Mouse (Mus musculus) heart, postnatal 14 days (tissue): ENCODE data around the gene Tmed8. TPM values are rescaled to one million over a fixed set of nuclear protein-coding genes. Genes with fewer than 3 reads are reported as not detected.
"Not testable (repeated sequence)": the region's sequence is repeated elsewhere in the genome, so short reads cannot be mapped to it uniquely, and the experiment has no call there.

Experiments
- DNase-seq, 2 experiments: peaks; one replicate each; pipeline ENCODE4 v3.0.0; 2021 to 2022
- intact Hi-C: fragments of 180-260 bp; cut with DNase I; formaldehyde crosslinking; loops from one replicate; pipeline ENCODE4 v1.15.1; 2025
- total RNA-seq, 2 experiments: library from RNA; stranded (reverse); gene quantifications; 2 replicates each; pipeline ENCODE4 v1.2.3; 2021

The Tmed8 gene
- total RNA-seq, 2 experiments from 2014 or later = 5.4 to 6.0 TPM

- DNase-seq = no peak
- intact Hi-C loops = no loop called here
Observed at GRCm38 (mm10) chr12:87175194-87175946, 24.9 kb downstream of the Tmed8 start.

GRCm38 (mm10) chr12:87160815-87161214, 39.4 kb downstream of the Tmed8 start:
- intact Hi-C loops = no loop called here
- no peak for DNase-seq

- intact Hi-C loops = no loop called here
- DNase-seq = no peak
Observed at GRCm38 (mm10) chr12:87160310-87160709, 39.9 kb downstream of the Tmed8 start.

- intact Hi-C loops = no loop called here
- DNase-seq = no peak
Observed at GRCm38 (mm10) chr12:87158099-87158498, 42.2 kb downstream of the Tmed8 start.

- DNase-seq = no peak
- intact Hi-C loops = no loop called here
Observed at GRCm38 (mm10) chr12:87157361-87157760, 42.9 kb downstream of the Tmed8 start.

DNA sequence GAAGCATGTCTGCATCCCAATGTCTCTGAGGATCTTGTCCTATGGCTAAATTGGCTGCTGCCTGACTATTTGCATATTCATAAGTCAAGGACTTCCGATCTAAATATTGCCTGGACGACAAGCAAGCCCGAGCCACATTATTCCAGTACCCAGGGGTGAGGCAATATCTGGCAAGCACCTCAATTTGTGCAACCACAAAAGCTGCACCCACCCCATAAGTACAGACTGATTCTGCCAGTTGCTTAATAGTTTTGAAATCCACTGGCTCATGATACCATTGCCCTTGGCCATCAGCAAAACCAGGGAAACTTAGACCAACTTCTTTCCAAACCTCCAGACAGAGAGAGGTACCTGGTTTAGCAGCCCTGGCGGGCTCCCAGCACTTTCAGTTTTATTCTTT, 45.8 kb downstream of the Tmed8 start:
- intact Hi-C loops, DNase-seq: not testable (repeated sequence)

GRCm38 (mm10) chr12:87149471-87149870, 50.8 kb downstream of the Tmed8 start:
- intact Hi-C loops = loop anchor here (5.0 kb wide), 2 partner anchors 48 to 118 kb away; partner anchors contain the start of genes Ahsa1, Samd15 and Vipas39
- DNase-seq = no peak

- intact Hi-C loops = loop anchor here (5.0 kb wide), 2 partner anchors 49 to 119 kb away; partner anchors contain the start of genes Ahsa1, Samd15 and Vipas39
- DNase-seq = no peak
Observed at GRCm38 (mm10) chr12:87148136-87148535, 52.1 kb downstream of the Tmed8 start.

DNA sequence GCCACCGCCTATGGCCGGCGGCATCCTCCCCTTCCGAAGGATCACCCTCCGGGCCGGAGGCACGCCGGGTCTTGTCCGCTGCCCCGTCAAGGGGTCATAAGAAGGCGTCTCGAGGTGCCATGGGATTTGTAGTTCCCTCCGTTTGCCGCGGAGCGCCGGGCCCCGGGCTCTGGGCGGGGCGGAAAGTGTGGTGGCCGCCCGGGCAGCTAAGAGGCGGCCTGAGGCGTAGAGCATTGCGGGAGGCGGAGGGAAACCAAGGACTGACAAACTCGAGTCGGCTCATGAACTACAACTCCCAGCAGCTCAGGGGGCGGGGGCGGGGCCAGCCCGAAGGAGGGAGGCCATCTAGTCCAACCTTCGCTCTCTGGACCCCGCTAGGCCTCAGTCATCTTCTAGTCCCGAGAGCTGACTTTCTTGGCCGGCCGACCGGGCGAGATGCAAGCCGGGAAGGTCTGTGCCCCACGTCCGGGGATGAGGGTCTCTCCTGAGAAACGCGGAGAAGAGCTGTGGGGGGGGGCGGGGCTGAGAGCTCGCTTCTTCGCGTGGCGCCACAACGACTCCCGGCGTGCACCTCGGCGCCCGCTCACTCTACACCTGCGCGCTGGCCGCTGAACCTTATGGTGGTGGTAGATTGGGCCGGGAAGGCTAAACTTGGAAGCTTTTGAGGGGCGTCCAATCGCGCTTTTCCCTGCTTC, 52.7 kb downstream of the Tmed8 start, which contains the start of gene Pomt2:
Pomt2 (minus strand) TSS at position 574 of the 695 bp plus-strand sequence.
- peak; percentile 93 to 94 for DNase-seq
- intact Hi-C loops = loop anchor here (5.0 kb wide), 2 partner anchors 50 to 120 kb away; partner anchors contain the start of genes Ahsa1, Samd15 and Vipas39

DNA sequence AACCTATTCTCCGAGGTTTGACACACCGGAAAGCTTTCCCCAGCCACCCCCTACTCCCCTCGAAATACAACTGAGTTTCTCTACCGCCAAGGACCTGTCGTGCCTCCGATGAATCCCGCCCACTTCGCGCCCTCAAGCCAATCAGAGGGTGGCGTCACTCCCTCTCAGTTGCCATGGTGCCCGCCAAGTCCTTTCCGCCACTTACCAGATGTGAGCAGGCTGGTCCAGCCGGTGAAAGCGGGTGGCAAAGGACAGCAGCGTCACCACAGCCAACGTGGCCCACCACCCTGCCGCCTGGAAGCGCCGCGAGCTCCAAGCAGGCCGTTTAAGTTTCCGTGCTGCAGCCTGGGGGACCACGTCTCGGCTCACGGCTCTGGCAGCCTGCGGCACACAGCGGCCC, 53.3 kb downstream of the Tmed8 start, which contains the start of gene Gstz1:
Gstz1 (plus strand) TSS at position 200 of the 400 bp plus-strand sequence.
- intact Hi-C loops = loop anchor here (5.0 kb wide), 2 partner anchors 50 to 120 kb away; partner anchors contain the start of genes Ahsa1, Samd15 and Vipas39
- DNase-seq = peak; percentile 82 to 88

DNA sequence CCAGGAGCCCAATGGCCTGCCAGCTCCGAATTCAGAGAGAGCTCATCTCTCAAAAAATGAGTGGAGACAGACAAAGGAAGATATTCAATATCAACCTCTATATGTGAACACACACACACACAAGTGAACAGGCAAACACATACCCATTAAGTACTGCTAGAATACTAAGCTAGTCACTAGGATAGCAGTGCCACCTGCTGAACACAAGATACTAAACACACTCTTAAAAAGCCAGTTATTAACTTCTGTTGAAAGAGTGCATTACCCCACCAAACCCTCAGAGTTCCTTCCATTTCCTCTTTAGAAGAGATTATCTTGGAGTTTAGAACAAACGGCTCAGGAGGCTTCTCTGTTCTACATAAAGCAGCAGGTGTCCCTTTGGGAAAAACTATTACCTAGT, 58.1 kb downstream of the Tmed8 start:
- no peak for DNase-seq
- intact Hi-C loops = loop anchor here (5.0 kb wide), 1 partner anchor 375 kb away; no protein-coding TSS in a partner anchor

DNA sequence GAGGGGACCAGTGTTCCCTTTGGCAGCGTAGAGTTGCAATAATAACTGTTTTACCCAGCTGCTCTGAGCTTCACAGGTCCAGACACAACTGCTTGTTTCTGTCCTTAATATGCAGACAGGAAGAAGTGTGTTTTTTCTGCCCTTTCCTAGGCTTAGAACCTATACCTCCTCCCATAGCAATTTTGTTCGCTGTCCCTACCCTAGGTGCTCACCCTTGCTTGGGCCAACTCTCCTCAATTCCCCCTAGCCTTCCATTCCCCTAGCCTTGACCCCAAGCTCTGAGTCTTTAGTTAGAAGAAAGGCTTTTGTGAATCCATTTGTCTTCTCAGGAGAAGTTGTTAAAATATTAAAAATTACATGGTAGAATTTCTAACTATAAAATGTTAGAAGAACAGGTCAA, 61.5 kb downstream of the Tmed8 start:
- DNase-seq = no peak
- intact Hi-C loops = no loop called here

- intact Hi-C loops = no loop called here
- no peak for DNase-seq
Observed at GRCm38 (mm10) chr12:87138342-87138701, 61.9 kb downstream of the Tmed8 start.

- intact Hi-C loops = no loop called here
- DNase-seq = no peak
Observed at GRCm38 (mm10) chr12:87137439-87138341, 62.6 kb downstream of the Tmed8 start.

GRCm38 (mm10) chr12:87132784-87133183, 67.5 kb downstream of the Tmed8 start:
- no peak for DNase-seq
- intact Hi-C loops = loop anchor here (5.0 kb wide), 2 partner anchors 105 to 200 kb away; partner anchors contain the start of gene Noxred1

GRCm38 (mm10) chr12:87132210-87132609, 68.0 kb downstream of the Tmed8 start:
- no peak for DNase-seq
- intact Hi-C loops = loop anchor here (5.0 kb wide), 2 partner anchors 105 to 200 kb away; partner anchors contain the start of gene Noxred1

- intact Hi-C loops = loop anchor here (5.0 kb wide), 2 partner anchors 106 to 201 kb away; partner anchors contain the start of gene Noxred1
- peak; percentile 18 to 46 for DNase-seq
Observed at GRCm38 (mm10) chr12:87131619-87132018, 68.6 kb downstream of the Tmed8 start.

DNA sequence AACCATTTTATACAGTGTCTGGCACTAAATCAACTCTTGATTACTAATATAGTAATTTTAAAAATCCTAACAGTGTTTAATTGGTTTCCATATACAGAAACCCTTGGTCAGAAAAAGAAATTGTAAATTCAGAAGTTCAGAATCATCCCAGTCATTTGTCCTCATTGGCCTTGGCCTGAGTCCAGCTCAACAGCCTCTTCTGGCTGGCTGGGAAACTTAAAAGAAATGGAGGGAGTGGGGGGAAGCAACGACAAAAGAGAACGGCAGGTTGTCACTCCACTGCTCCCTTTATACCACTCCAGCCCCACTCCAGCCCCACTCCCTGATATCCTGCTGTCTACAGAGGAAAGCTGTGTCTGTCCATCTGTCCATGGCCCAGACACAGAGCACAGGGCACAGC, 69.1 kb downstream of the Tmed8 start:
- peak; percentile 6 to 7 for DNase-seq
- intact Hi-C loops = loop anchor here (5.0 kb wide), 2 partner anchors 106 to 201 kb away; partner anchors contain the start of gene Noxred1

GRCm38 (mm10) chr12:87130224-87130623, 70.0 kb downstream of the Tmed8 start:
- no peak for DNase-seq
- intact Hi-C loops = loop anchor here (5.0 kb wide), 2 partner anchors 107 to 202 kb away; partner anchors contain the start of gene Noxred1

GRCm38 (mm10) chr12:87127256-87127655, 73.0 kb downstream of the Tmed8 start:
- intact Hi-C loops = no loop called here
- DNase-seq = no peak
